Mouse (Mus musculus): ENCODE measurements around the gene Hnrnpr. TPM values are rescaled to one million over a fixed set of nuclear protein-coding genes. Genes with fewer than 3 reads are reported as not detected.

The Hnrnpr gene
- 128 and 164 TPM in 2 replicates for total RNA-seq (2014; fragmentation: Nextera tagmentation)
- total RNA-seq (2017) = 172 and 194 TPM in 2 replicates

- ATAC-seq (replicated peaks; ENCODE audit: poor library complexity, severe bottlenecking) = peak; percentile 95
Observed at GRCm38 (mm10) chr4:136310229-136311041, at the start of gene Hnrnpr. TSS of gene Hnrnpr (plus strand) at chr4:136310942.

- no peak for ATAC-seq (replicated peaks; ENCODE audit: poor library complexity, severe bottlenecking)
Observed at GRCm38 (mm10) chr4:136261912-136262311, 48.8 kb upstream of the Hnrnpr start.

- ATAC-seq (replicated peaks; ENCODE audit: poor library complexity, severe bottlenecking) = no peak
Observed at GRCm38 (mm10) chr4:136263555-136263954, 47.2 kb upstream of the Hnrnpr start.

- ATAC-seq (replicated peaks; ENCODE audit: poor library complexity, severe bottlenecking) = peak; percentile 98
Observed at GRCm38 (mm10) chr4:136266716-136267343, 43.9 kb upstream of the Hnrnpr start.

- ATAC-seq (replicated peaks; ENCODE audit: poor library complexity, severe bottlenecking) = no peak
Observed at GRCm38 (mm10) chr4:136268912-136269311, 41.8 kb upstream of the Hnrnpr start.

GRCm38 (mm10) chr4:136270648-136271047 lies 40.1 kb upstream of the Hnrnpr start:
- no peak for ATAC-seq (replicated peaks; ENCODE audit: poor library complexity, severe bottlenecking)

- ATAC-seq (replicated peaks; ENCODE audit: poor library complexity, severe bottlenecking) = no peak
Observed at GRCm38 (mm10) chr4:136281097-136281496, 29.6 kb upstream of the Hnrnpr start.

GRCm38 (mm10) chr4:136281611-136282010 lies 29.1 kb upstream of the Hnrnpr start:
- no peak for ATAC-seq (replicated peaks; ENCODE audit: poor library complexity, severe bottlenecking)

- no peak for ATAC-seq (replicated peaks; ENCODE audit: poor library complexity, severe bottlenecking)
Observed at GRCm38 (mm10) chr4:136282621-136283480, 27.9 kb upstream of the Hnrnpr start.

GRCm38 (mm10) chr4:136283783-136284182 lies 27.0 kb upstream of the Hnrnpr start:
- ATAC-seq (replicated peaks; ENCODE audit: poor library complexity, severe bottlenecking) = no peak

GRCm38 (mm10) chr4:136284455-136284854 lies 26.3 kb upstream of the Hnrnpr start, which contains the start of gene Zfp46:
TSS of gene Zfp46 (plus strand) at chr4:136284683.
- no peak for ATAC-seq (replicated peaks; ENCODE audit: poor library complexity, severe bottlenecking)

GRCm38 (mm10) chr4:136284891-136285290 lies 25.9 kb upstream of the Hnrnpr start:
- no peak for ATAC-seq (replicated peaks; ENCODE audit: poor library complexity, severe bottlenecking)

GRCm38 (mm10) chr4:136285348-136285810 lies 25.4 kb upstream of the Hnrnpr start:
- peak; percentile 89 for ATAC-seq (replicated peaks; ENCODE audit: poor library complexity, severe bottlenecking)

- ATAC-seq (replicated peaks; ENCODE audit: poor library complexity, severe bottlenecking) = peak; percentile 84
Observed at GRCm38 (mm10) chr4:136285811-136286371, 24.9 kb upstream of the Hnrnpr start.

- no peak for ATAC-seq (replicated peaks; ENCODE audit: poor library complexity, severe bottlenecking)
Observed at GRCm38 (mm10) chr4:136289918-136290780, 20.6 kb upstream of the Hnrnpr start.

GRCm38 (mm10) chr4:136290781-136291595 lies 19.8 kb upstream of the Hnrnpr start:
- no peak for ATAC-seq (replicated peaks; ENCODE audit: poor library complexity, severe bottlenecking)

- no peak for ATAC-seq (replicated peaks; ENCODE audit: poor library complexity, severe bottlenecking)
Observed at GRCm38 (mm10) chr4:136291692-136292091, 19.1 kb upstream of the Hnrnpr start.

GRCm38 (mm10) chr4:136295941-136296340 lies 14.8 kb upstream of the Hnrnpr start:
- ATAC-seq (replicated peaks; ENCODE audit: poor library complexity, severe bottlenecking) = no peak
